Mouse (Mus musculus) G1E (cell line): ENCODE measurements around the gene Tnrc6c. TPM values are rescaled to one million over a fixed set of nuclear protein-coding genes. Genes with fewer than 3 reads are reported as not detected.

ENCODE experiments used
- ATAC-seq: 2 replicates; pipeline ENCODE4 v1.8.0; 2016; ENCODE audit warnings: mild to moderate bottlenecking; ENCODE audit not compliant: insufficient number of reproducible peaks, poor library complexity, low FRiP score, severe bottlenecking; ENCODE audit errors: extremely low read depth
- DNase-seq: peaks from one replicate; pipeline ENCODE4 v3.0.0; 2012; ENCODE audit warnings: low spot score
- H3K27me3 ChIP-seq: 2 replicates; pipeline ENCODE4 v1.6.1; 2012; ENCODE audit warnings: mild to moderate bottlenecking, low read length, inconsistent platforms; ENCODE audit not compliant: insufficient read depth
- H3K36me3 ChIP-seq: replicated peaks from 2 replicates; pipeline ENCODE3; 2012; ENCODE audit warnings: mild to moderate bottlenecking, inconsistent platforms
- H3K4me1 ChIP-seq: 2 replicates; pipeline ENCODE4 v1.6.1; 2012; ENCODE audit warnings: low read depth, low read length, inconsistent platforms, mixed read lengths; ENCODE audit not compliant: insufficient read depth
- H3K4me3 ChIP-seq: 2 replicates; pipeline ENCODE4 v1.5.1; 2012; ENCODE audit warnings: low read depth, mild to moderate bottlenecking, inconsistent platforms, low read length, moderate library complexity, mixed read lengths
- H3K9me3 ChIP-seq: replicated peaks from 2 replicates; pipeline ENCODE4 v1.6.1; 2012; ENCODE audit warnings: inconsistent platforms
- CTCF ChIP-seq: IDR thresholded peaks from 2 replicates; pipeline ENCODE4 v1.5.1; 2012; ENCODE audit warnings: low read depth, low read length, inconsistent platforms, mixed read lengths
- GATA1 ChIP-seq: IDR thresholded peaks from 2 replicates; pipeline ENCODE4 v1.6.1; 2012; ENCODE audit warnings: borderline replicate concordance, low read length, inconsistent platforms, mixed read lengths
- GATA2 ChIP-seq: IDR thresholded peaks from 2 replicates; pipeline ENCODE4 v1.6.1; 2012; ENCODE audit warnings: low read depth, low read length, inconsistent platforms, borderline replicate concordance
- POLR2AphosphoS5 ChIP-seq: IDR thresholded peaks from 2 replicates; pipeline ENCODE4 v1.6.1; 2012; ENCODE audit warnings: low read depth, low read length, inconsistent platforms; ENCODE audit not compliant: insufficient replicate concordance
- TAL1 ChIP-seq: conservative IDR thresholded peaks from 2 replicates; pipeline ENCODE4 v1.6.1; 2012; ENCODE audit warnings: low read depth, low read length, inconsistent platforms, mixed read lengths
- polyA plus RNA-seq: library from polyadenylated mRNA; stranded (reverse); fragments of >175 nt; gene quantifications from 2 replicates; pipeline ENCODE4 v1.2.3, GENCODE M21; 2012
- total RNA-seq, 2 experiments: library from RNA; stranded (forward) in 1 of 2; stranded (reverse) in 1 of 2; fragments of 200-1000 nt in 1 of 2; fragments of >200 nt in 1 of 2; fragmentation: Nextera tagmentation in 1 of 2; gene quantifications; 2 replicates each; pipeline ENCODE4 v1.2.3; 2014 to 2017

Gene Tnrc6c
- total and polyA plus RNA-seq, 3 experiments = 19.2 to 47.5 (median 21.5) TPM

- ATAC-seq (no peak), DNase-seq (no peak)
- H3K4me1 ChIP-seq = no peaks in the 10 kb centered on the region
- no peaks in the 10 kb centered on the region for H3K36me3 ChIP-seq
- peaks cover 33% of the 10 kb centered on the region for H3K27me3 ChIP-seq
- H3K9me3 ChIP-seq = no peaks in the 10 kb centered on the region
- H3K4me3 ChIP-seq = no peak overlapping the region
- no peak for TF ChIP-seq GATA1
- TF ChIP-seq CTCF = no peak
- no peak for TF ChIP-seq TAL1
These were observed 20.8 kb upstream of the Tnrc6c start for GRCm38 (mm10) chr11:117633310-117633709.

DNA sequence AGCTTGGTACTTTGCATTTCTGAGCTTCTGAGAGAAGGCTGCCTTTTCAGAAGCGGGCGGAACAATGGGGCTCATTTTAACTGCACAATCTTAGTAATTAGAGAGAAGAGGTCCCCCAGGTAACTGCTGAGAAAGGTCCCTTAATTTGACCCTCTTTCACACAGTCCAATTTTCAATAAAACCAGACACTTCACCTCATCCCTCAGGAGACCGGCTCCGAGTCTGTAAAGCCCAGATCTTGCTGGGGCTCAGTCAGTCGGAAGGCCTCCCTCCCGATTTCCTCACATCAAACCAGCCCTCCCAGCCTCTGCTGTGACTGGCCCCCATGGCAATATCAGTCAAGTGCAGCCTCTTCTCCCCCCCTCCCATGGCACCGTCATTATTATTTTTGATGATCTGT is 15.7 kb upstream of the Tnrc6c start:
- no peaks in the 10 kb centered on the region for H3K4me1 ChIP-seq
- ATAC-seq (no peak), DNase-seq (no peak)
- H3K9me3 ChIP-seq = no peaks in the 10 kb centered on the region
- TF ChIP-seq POLR2AphosphoS5 (no peak), CTCF (no peak), GATA2 (no peak), TAL1 (no peak), GATA1 (no peak)
- no peak overlapping the region for H3K4me3 ChIP-seq
- H3K36me3 ChIP-seq = no peaks in the 10 kb centered on the region
- H3K27me3 ChIP-seq = peaks cover 38% of the 10 kb centered on the region

DNA sequence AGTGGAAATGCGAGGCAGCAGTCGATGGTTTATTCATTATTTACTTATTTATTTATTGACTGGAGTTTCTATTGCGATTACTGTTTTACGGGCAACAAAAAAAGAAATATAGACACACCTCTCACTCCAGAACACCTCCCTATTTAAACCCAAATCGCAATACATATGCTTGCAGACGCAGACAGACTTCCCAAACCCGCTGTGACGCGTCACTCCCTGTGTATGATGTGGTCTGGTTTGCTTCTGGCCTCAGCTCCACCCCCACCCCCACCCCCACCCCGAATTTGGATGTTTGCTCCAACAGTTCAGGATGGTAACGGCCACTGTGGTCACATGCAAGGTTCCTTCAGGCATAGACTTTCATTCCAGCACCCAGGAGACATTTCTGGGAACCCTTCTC is 15.3 kb upstream of the Tnrc6c start:
- TF ChIP-seq POLR2AphosphoS5 (no peak), GATA2 (no peak), CTCF (no peak), TAL1 (no peak), GATA1 (no peak)

DNA sequence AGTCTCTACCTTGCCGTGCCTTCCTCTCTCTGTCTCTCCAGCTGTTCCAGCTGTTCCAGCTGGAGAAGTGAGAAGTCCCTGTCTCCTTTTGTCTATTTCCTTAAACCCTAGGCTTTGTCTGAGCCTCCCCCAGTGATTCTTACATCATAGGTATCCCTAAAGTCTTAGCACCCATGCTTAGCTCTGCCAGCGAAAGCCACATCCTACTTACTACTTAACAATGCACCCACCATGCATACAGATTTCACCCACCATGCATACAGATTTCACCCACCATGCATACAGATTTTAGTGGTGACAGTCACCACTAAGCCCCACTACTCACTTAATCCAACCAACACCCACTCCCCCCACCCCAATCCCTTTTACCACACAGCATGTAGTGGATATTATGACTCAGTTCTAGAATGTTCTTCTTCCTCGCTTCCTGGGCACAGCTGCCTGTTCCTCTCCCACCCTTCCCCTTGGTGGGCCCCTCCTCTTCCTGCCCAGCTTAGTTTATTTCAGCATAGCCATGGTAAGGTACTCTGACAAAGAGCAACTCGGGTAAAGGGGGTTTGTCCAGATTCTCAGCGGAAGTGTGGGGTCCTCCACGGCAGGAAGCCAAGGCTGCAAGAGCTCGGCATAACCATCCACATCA is 14.6 kb upstream of the Tnrc6c start:
- no peak for ATAC-seq
- H3K4me1 ChIP-seq = no peaks in the 10 kb centered on the region
- H3K4me3 ChIP-seq = no peak overlapping the region
- TF ChIP-seq GATA1 (no peak), TAL1 (no peak), GATA2 (no peak), POLR2AphosphoS5 (no peak), CTCF (no peak)
- H3K9me3 ChIP-seq = no peaks in the 10 kb centered on the region
- no peak for DNase-seq
- H3K27me3 ChIP-seq = peaks cover 33% of the 10 kb centered on the region
- no peaks in the 10 kb centered on the region for H3K36me3 ChIP-seq

More for the DNA sequence above, 15.3 kb upstream of the Tnrc6c start:
- ATAC-seq (no peak), DNase-seq (no peak)
- Histone ChIP-seq H3K27me3 (peaks cover 34% of the 10 kb centered on the region), H3K36me3 (no peaks in the 10 kb centered on the region), H3K9me3 (no peaks in the 10 kb centered on the region), H3K4me3 (no peak overlapping the region), H3K4me1 (no peaks in the 10 kb centered on the region)

- Histone ChIP-seq H3K27me3 (peaks cover 38% of the 10 kb centered on the region), H3K9me3 (no peaks in the 10 kb centered on the region), H3K4me1 (no peaks in the 10 kb centered on the region), H3K4me3 (no peak overlapping the region), H3K36me3 (no peaks in the 10 kb centered on the region)
- TF ChIP-seq GATA1 = no peak
- no peak for TF ChIP-seq POLR2AphosphoS5
- TF ChIP-seq TAL1 = no peak
- TF ChIP-seq CTCF = no peak
- ATAC-seq (no peak), DNase-seq (no peak)
These were observed 11.9 kb upstream of the Tnrc6c start for GRCm38 (mm10) chr11:117642181-117642580.

GRCm38 (mm10) chr11:117643240-117643639 is 10.8 kb upstream of the Tnrc6c start:
- Histone ChIP-seq H3K9me3 (no peaks in the 10 kb centered on the region), H3K4me3 (no peak overlapping the region), H3K27me3 (peaks cover 41% of the 10 kb centered on the region), H3K36me3 (no peaks in the 10 kb centered on the region), H3K4me1 (no peaks in the 10 kb centered on the region)
- DNase-seq (no peak), ATAC-seq (no peak)
- TF ChIP-seq POLR2AphosphoS5 = no peak
- TF ChIP-seq GATA2 = no peak
- no peak for TF ChIP-seq GATA1
- TF ChIP-seq CTCF = no peak
- no peak for TF ChIP-seq TAL1
